Mouse (Mus musculus): Measurements from ENCODE around the gene Fam184a. TPM values are rescaled to one million over a fixed set of nuclear protein-coding genes. Genes with fewer than 3 reads are reported as not detected.
A peak's percentile ranks its signal among the peaks of the same experiment; 100 is the strongest.

Fam184a gene
- polyA plus RNA-seq, 1 experiment = not detected

- H3K4me1 ChIP-seq (ENCODE audit: control insufficient read depth, insufficient read depth, low read length) = no peaks in the 10 kb centered on the region
- H3K4me3 ChIP-seq (ENCODE audit: insufficient read depth, low read depth, low read length) = peak overlapping the region; percentile 74
- H3K27ac ChIP-seq (ENCODE audit: insufficient read depth, low read depth, low read length) = peak overlapping the region; percentile 56
- no peak for TF ChIP-seq CTCF (IDR thresholded peaks at IDR 0.05; ENCODE audit: insufficient read depth, low read depth, low read length)
- no peak for TF ChIP-seq POLR2A (IDR thresholded peaks at IDR 0.05; ENCODE audit: insufficient read depth, low read depth, low read length)
- under 1% methylated on average over 35 of the region's 35 CpGs for WGBS
Observed at GRCm38 (mm10) chr10:53629918-53630250, 121.0 kb downstream of the Fam184a start.

DNA sequence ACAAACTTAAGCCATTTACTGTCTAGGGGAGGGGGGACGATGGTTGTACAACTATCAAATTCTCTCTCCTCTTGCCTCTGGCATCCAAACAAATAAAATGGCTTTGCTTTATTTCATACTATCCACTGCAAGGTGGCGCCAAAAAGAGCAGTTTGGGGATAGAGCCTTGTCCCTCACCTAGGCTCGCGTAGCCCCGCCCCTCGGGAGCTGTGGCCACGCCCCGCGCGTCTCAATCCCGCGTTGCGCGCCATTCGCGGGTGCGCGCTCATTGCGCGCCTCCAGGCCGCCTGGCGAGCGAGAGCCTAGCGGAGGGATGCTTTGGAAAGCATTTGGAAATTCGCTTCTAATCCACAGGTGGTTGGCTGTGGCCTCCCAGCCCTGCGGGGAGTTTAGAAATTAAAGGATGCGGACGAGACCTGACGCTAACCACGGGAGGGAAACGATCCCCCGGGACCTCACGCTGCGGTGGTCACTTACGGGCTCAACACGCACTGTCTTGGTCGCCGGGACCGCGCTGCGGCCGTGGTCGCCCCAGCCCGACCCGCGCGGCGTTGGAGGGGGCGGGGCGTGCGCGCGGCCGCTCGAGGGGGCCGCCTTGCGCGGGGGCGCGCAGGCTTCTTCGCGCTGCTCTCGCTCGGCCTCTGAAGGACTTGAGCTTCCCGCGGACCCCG lies 121.5 kb downstream of the Fam184a start:
- 0 out of 2 replicates have a peak, but pooled peaks have one; percentile 15 for TF ChIP-seq POLR2A (IDR thresholded peaks at IDR 0.05; ENCODE audit: insufficient read depth, low read depth, low read length)
- TF ChIP-seq CTCF (IDR thresholded peaks at IDR 0.05; ENCODE audit: insufficient read depth, low read depth, low read length) = no peak
- H3K4me1 ChIP-seq (ENCODE audit: control insufficient read depth, insufficient read depth, low read length) = no peaks in the 10 kb centered on the region
- under 1% methylated on average over 67 of the region's 67 CpGs for WGBS
- peak overlapping the region; percentile 56 for H3K27ac ChIP-seq (ENCODE audit: insufficient read depth, low read depth, low read length)
- H3K4me3 ChIP-seq (ENCODE audit: insufficient read depth, low read depth, low read length) = peak overlapping the region; percentile 74

DNA sequence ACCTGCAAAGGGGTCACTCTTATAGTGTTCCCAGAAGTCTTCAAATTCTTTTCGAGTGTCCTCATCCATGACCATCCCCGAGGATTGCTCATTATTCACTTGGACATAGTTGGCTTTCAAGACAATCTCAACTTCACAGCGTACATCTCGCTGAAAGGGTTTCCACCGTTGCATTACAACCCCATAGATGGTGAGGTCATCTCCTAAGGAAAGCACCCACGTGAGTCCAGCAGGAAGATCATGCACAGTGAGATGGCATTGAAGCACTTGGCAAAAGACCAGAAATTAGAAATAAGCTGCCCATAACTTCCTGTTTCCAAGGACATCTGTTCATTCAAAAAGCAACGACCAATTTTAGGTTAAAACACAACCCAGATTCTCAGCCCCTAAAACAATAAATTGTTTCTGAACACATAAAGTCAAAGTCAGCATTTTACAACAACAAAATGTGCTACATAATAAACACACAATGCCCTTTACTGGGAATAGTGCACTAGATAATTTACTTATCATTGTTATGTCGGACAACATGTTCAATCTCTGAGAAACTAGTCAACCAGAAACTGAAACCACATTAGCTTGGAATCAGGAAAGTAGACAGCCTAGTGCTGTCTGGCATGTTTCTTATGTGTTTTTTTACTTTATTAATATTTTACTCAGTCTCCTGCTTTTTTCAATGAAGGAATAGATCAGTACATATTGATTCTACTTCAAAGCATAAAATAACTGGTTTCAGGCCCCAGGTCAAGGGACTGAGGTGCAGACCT lies 134.9 kb downstream of the Fam184a start:
- 77% methylated on average over 8 of the region's 8 CpGs for WGBS
- no peak for TF ChIP-seq CTCF (IDR thresholded peaks at IDR 0.05; ENCODE audit: insufficient read depth, low read depth, low read length)
- no peak for TF ChIP-seq POLR2A (IDR thresholded peaks at IDR 0.05; ENCODE audit: insufficient read depth, low read depth, low read length)
- H3K4me1 ChIP-seq (ENCODE audit: control insufficient read depth, insufficient read depth, low read length) = no peaks in the 10 kb centered on the region
- H3K4me3 ChIP-seq (ENCODE audit: insufficient read depth, low read depth, low read length) = no peak overlapping the region
- H3K27ac ChIP-seq (ENCODE audit: insufficient read depth, low read depth, low read length) = no peak overlapping the region

DNA sequence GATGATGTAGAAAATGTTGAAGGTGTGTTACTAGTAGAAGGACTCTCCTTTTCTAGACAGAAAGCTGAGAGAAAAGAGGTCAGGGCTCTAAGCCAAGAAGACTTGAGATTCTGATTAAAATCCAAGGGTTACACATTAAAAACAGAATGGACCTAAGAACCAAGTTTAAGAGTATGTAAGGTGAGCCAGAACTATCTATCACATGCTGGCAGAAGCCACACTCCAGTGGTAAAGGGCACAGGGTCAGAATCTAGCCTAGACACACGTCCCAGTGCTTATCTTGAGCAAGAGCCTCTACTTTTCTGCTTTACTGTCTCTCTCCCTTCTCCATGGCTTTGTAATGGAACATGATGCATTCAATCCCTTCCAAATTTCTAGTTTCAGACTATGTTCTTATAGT lies 137.0 kb downstream of the Fam184a start:
- Histone ChIP-seq H3K4me3 (ENCODE audit: insufficient read depth, low read depth, low read length) (no peak overlapping the region), H3K27ac (ENCODE audit: insufficient read depth, low read depth, low read length) (no peak overlapping the region), H3K4me1 (ENCODE audit: control insufficient read depth, insufficient read depth, low read length) (no peaks in the 10 kb centered on the region)
- WGBS = 88% methylated on average over 1 of the region's 1 CpGs
- TF ChIP-seq POLR2A (IDR thresholded peaks at IDR 0.05; ENCODE audit: insufficient read depth, low read depth, low read length) (no peak), CTCF (IDR thresholded peaks at IDR 0.05; ENCODE audit: insufficient read depth, low read depth, low read length) (no peak)

DNA sequence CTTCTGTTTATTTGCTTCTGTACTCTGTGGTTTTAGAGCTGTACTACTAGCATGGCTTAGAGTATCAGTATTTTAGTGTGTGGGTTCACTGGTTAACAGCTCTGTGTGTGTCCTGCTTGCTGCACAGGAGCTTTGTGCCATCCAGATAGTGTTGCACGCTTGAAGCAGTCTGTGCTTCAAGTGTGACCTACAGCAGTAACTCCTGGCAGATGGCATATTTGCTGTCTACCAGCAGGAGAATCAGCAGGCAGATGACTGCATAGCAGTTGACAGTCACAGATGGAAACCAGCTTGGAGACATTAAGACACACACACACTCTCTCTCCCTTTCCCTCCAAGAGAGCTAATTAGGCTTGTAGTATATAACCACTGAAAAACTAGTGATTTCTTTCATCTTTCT lies 138.8 kb downstream of the Fam184a start:
- TF ChIP-seq POLR2A (IDR thresholded peaks at IDR 0.05; ENCODE audit: insufficient read depth, low read depth, low read length) = no peak
- TF ChIP-seq CTCF (IDR thresholded peaks at IDR 0.05; ENCODE audit: insufficient read depth, low read depth, low read length) = no peak

GRCm38 (mm10) chr10:53608274-53608673 lies 142.6 kb downstream of the Fam184a start:
- H3K4me1 ChIP-seq (ENCODE audit: control insufficient read depth, insufficient read depth, low read length) = no peaks in the 10 kb centered on the region
- no peak overlapping the region for H3K4me3 ChIP-seq (ENCODE audit: insufficient read depth, low read depth, low read length)
- TF ChIP-seq POLR2A (IDR thresholded peaks at IDR 0.05; ENCODE audit: insufficient read depth, low read depth, low read length) (no peak), CTCF (IDR thresholded peaks at IDR 0.05; ENCODE audit: insufficient read depth, low read depth, low read length) (no peak)
- WGBS = 67% methylated on average over 2 of the region's 2 CpGs
- no peak overlapping the region for H3K27ac ChIP-seq (ENCODE audit: insufficient read depth, low read depth, low read length)

More for the DNA sequence above, 138.8 kb downstream of the Fam184a start:
- no peak overlapping the region for H3K4me3 ChIP-seq (ENCODE audit: insufficient read depth, low read depth, low read length)
- H3K4me1 ChIP-seq (ENCODE audit: control insufficient read depth, insufficient read depth, low read length) = no peaks in the 10 kb centered on the region
- no peak overlapping the region for H3K27ac ChIP-seq (ENCODE audit: insufficient read depth, low read depth, low read length)
- 87% methylated on average over 1 of the region's 1 CpGs for WGBS

GRCm38 (mm10) chr10:53605328-53605727 lies 145.6 kb downstream of the Fam184a start:
- 44% methylated on average over 2 of the region's 2 CpGs for WGBS
- Histone ChIP-seq H3K27ac (ENCODE audit: insufficient read depth, low read depth, low read length) (no peak overlapping the region), H3K4me3 (ENCODE audit: insufficient read depth, low read depth, low read length) (no peak overlapping the region), H3K4me1 (ENCODE audit: control insufficient read depth, insufficient read depth, low read length) (no peaks in the 10 kb centered on the region)
- no peak for TF ChIP-seq CTCF (IDR thresholded peaks at IDR 0.05; ENCODE audit: insufficient read depth, low read depth, low read length)
- no peak for TF ChIP-seq POLR2A (IDR thresholded peaks at IDR 0.05; ENCODE audit: insufficient read depth, low read depth, low read length)

GRCm38 (mm10) chr10:53598821-53599220 lies 152.1 kb downstream of the Fam184a start:
- WGBS = 51% methylated on average over 5 of the region's 5 CpGs
- Histone ChIP-seq H3K27ac (ENCODE audit: insufficient read depth, low read depth, low read length) (no peak overlapping the region), H3K4me1 (ENCODE audit: control insufficient read depth, insufficient read depth, low read length) (no peaks in the 10 kb centered on the region), H3K4me3 (ENCODE audit: insufficient read depth, low read depth, low read length) (no peak overlapping the region)
- TF ChIP-seq CTCF (IDR thresholded peaks at IDR 0.05; ENCODE audit: insufficient read depth, low read depth, low read length) (no peak), POLR2A (IDR thresholded peaks at IDR 0.05; ENCODE audit: insufficient read depth, low read depth, low read length) (no peak)

Data from olfactory bulb, adult 2 months (tissue).